Mouse (Mus musculus) midbrain, embryonic 15.5 days (tissue): ENCODE results near the gene Fntb. TPM values are rescaled to one million over a fixed set of nuclear protein-coding genes. Genes with fewer than 3 reads are reported as not detected.

Experiments used
- ATAC-seq: fragments of 200-750 bp; cut with Nextera tagmentation; replicated peaks from 2 replicates; pipeline ENCODE4 v1.8.0; 2017; ENCODE audit warnings: moderate TSS enrichment
- H3K27ac ChIP-seq: fragments of 300-500 bp; sonication (generic); 2 replicates; pipeline ENCODE4 v1.5.1; 2015; ENCODE audit warnings: mild to moderate bottlenecking, inconsistent platforms
- H3K27me3 ChIP-seq: fragments of 300-500 bp; sonication (generic); replicated peaks from 2 replicates; pipeline ENCODE4 v1.6.1; 2015; ENCODE audit warnings: inconsistent platforms
- H3K36me3 ChIP-seq: fragments of 300-500 bp; sonication (generic); replicated peaks from 2 replicates; pipeline ENCODE4 v1.6.1; 2015; ENCODE audit warnings: inconsistent platforms
- H3K4me1 ChIP-seq: fragments of 300-500 bp; sonication (generic); 2 replicates; pipeline ENCODE4 v1.6.1; 2015; ENCODE audit warnings: inconsistent platforms
- H3K4me2 ChIP-seq: fragments of 300-500 bp; sonication (generic); 2 replicates; pipeline ENCODE4 v1.6.1; 2015; ENCODE audit warnings: inconsistent platforms, mild to moderate bottlenecking, moderate library complexity
- H3K4me3 ChIP-seq: fragments of 300-500 bp; sonication (generic); 2 replicates; pipeline ENCODE4 v1.5.1; 2015; ENCODE audit warnings: mild to moderate bottlenecking, inconsistent platforms
- H3K9ac ChIP-seq: fragments of 300-500 bp; sonication (generic); 2 replicates; pipeline ENCODE4 v1.6.1; 2015; ENCODE audit warnings: mild to moderate bottlenecking, inconsistent platforms
- H3K9me3 ChIP-seq: fragments of 300-500 bp; sonication (generic); 2 replicates; pipeline ENCODE4 v1.6.1; 2016; ENCODE audit warnings: inconsistent platforms
- WGBS: fragments of 180-500 bp; shearing (Covaris S2); methylation state at CpG from one replicate; pipeline ENCODE4 v1.1.7; 2015; ENCODE audit warnings: mixed read lengths; 5-methylcytosine and 5-hydroxymethylcytosine counted together
- polyA plus RNA-seq: library from polyadenylated mRNA; unstranded; fragments of >200 nt; fragmentation: Nextera tagmentation; extraction: Ambion mirVana; gene quantifications from 2 replicates; pipeline ENCODE4 v1.2.1, GENCODE M21; 2015

Fntb gene
- polyA plus RNA-seq, 1 experiment from 2014 or later = 44.3 TPM

GRCm38 (mm10) chr12:76883824-76884223, 118.4 kb downstream of the Fntb start:
- no peaks in the 10 kb centered on the region for H3K4me1 ChIP-seq
- H3K27ac ChIP-seq = no peak overlapping the region
- no peaks in the 10 kb centered on the region for H3K9me3 ChIP-seq
- H3K27me3 ChIP-seq = no peaks in the 10 kb centered on the region
- H3K4me3 ChIP-seq = no peak overlapping the region
- ATAC-seq = no peak
- WGBS = 86% methylated on average over 9 of the region's 9 CpGs
- H3K9ac ChIP-seq = no peak overlapping the region
- H3K36me3 ChIP-seq = no peaks in the 10 kb centered on the region
- no peak overlapping the region for H3K4me2 ChIP-seq

GRCm38 (mm10) chr12:76885103-76885502, 119.7 kb downstream of the Fntb start:
- Histone ChIP-seq H3K9ac (no peak overlapping the region), H3K9me3 (no peaks in the 10 kb centered on the region), H3K4me3 (no peak overlapping the region), H3K27me3 (no peaks in the 10 kb centered on the region), H3K27ac (no peak overlapping the region), H3K4me2 (no peak overlapping the region), H3K36me3 (no peaks in the 10 kb centered on the region), H3K4me1 (no peaks in the 10 kb centered on the region)
- no peak for ATAC-seq
- WGBS = 94% methylated on average over 4 of the region's 4 CpGs

- Histone ChIP-seq H3K4me2 (no peak overlapping the region), H3K4me3 (no peak overlapping the region), H3K27ac (no peak overlapping the region), H3K4me1 (no peaks in the 10 kb centered on the region), H3K27me3 (no peaks in the 10 kb centered on the region), H3K9me3 (no peaks in the 10 kb centered on the region), H3K36me3 (peaks cover 2% of the 10 kb centered on the region; the same call in 1 of the 2 replicates), H3K9ac (no peak overlapping the region)
- WGBS = 88% methylated on average over 7 of the region's 7 CpGs
- no peak for ATAC-seq
Observed at GRCm38 (mm10) chr12:76886826-76887225, 121.4 kb downstream of the Fntb start.

- no peaks in the 10 kb centered on the region for H3K9me3 ChIP-seq
- no peak for ATAC-seq
- WGBS = 96% methylated on average over 12 of the region's 12 CpGs
- peaks cover 5% of the 10 kb centered on the region; the same call in 1 of the 2 replicates for H3K36me3 ChIP-seq
- no peaks in the 10 kb centered on the region for H3K27me3 ChIP-seq
- H3K4me2 ChIP-seq = no peak overlapping the region
- H3K9ac ChIP-seq = no peak overlapping the region
- H3K4me3 ChIP-seq = no peak overlapping the region
- H3K27ac ChIP-seq = no peak overlapping the region
- H3K4me1 ChIP-seq = no peaks in the 10 kb centered on the region
Observed at GRCm38 (mm10) chr12:76887941-76888340, 122.6 kb downstream of the Fntb start.

- ATAC-seq = no peak
- WGBS = 92% methylated on average over 11 of the region's 11 CpGs
- Histone ChIP-seq H3K4me1 (no peaks in the 10 kb centered on the region), H3K9me3 (no peaks in the 10 kb centered on the region), H3K4me2 (no peak overlapping the region), H3K36me3 (peaks cover 5% of the 10 kb centered on the region; the same call in 1 of the 2 replicates), H3K9ac (no peak overlapping the region), H3K27ac (no peak overlapping the region), H3K27me3 (no peaks in the 10 kb centered on the region), H3K4me3 (no peak overlapping the region)
Observed at GRCm38 (mm10) chr12:76889404-76890184, 124.2 kb downstream of the Fntb start.

GRCm38 (mm10) chr12:76891160-76891559, 125.8 kb downstream of the Fntb start:
- Histone ChIP-seq H3K4me2 (no peak overlapping the region), H3K36me3 (peaks cover 5% of the 10 kb centered on the region; the same call in 1 of the 2 replicates), H3K27ac (no peak overlapping the region), H3K9ac (no peak overlapping the region), H3K4me1 (peaks cover 11% of the 10 kb centered on the region; the same call in 1 of the 2 replicates), H3K4me3 (no peak overlapping the region), H3K9me3 (no peaks in the 10 kb centered on the region), H3K27me3 (no peaks in the 10 kb centered on the region)
- 52% methylated on average over 3 of the region's 3 CpGs for WGBS
- no peak for ATAC-seq

- H3K4me3 ChIP-seq = no peak overlapping the region
- no peak overlapping the region for H3K27ac ChIP-seq
- peaks cover 11% of the 10 kb centered on the region; the same call in 1 of the 2 replicates for H3K4me1 ChIP-seq
- no peaks in the 10 kb centered on the region for H3K27me3 ChIP-seq
- no peak overlapping the region for H3K4me2 ChIP-seq
- ATAC-seq = no peak
- H3K9ac ChIP-seq = no peak overlapping the region
- no peaks in the 10 kb centered on the region for H3K9me3 ChIP-seq
- 89% methylated on average over 16 of the region's 16 CpGs for WGBS
- H3K36me3 ChIP-seq = peaks cover 5% of the 10 kb centered on the region; the same call in 1 of the 2 replicates
Observed at GRCm38 (mm10) chr12:76892910-76893695, 127.7 kb downstream of the Fntb start.

GRCm38 (mm10) chr12:76894792-76895559, 129.6 kb downstream of the Fntb start:
- no peak for ATAC-seq
- no peak overlapping the region for H3K4me2 ChIP-seq
- no peak overlapping the region for H3K9ac ChIP-seq
- H3K27ac ChIP-seq = 0 out of 2 replicates have a peak overlapping the region, but pooled peaks have one; percentile 20
- 83% methylated on average over 10 of the region's 10 CpGs for WGBS
- no peaks in the 10 kb centered on the region for H3K27me3 ChIP-seq
- H3K4me1 ChIP-seq = peaks cover 11% of the 10 kb centered on the region; the same call in 1 of the 2 replicates
- no peaks in the 10 kb centered on the region for H3K9me3 ChIP-seq
- H3K36me3 ChIP-seq = peaks cover 5% of the 10 kb centered on the region; the same call in 1 of the 2 replicates
- no peak overlapping the region for H3K4me3 ChIP-seq

- Histone ChIP-seq H3K9me3 (no peaks in the 10 kb centered on the region), H3K27me3 (no peaks in the 10 kb centered on the region), H3K9ac (no peak overlapping the region), H3K36me3 (peaks cover 5% of the 10 kb centered on the region; the same call in 1 of the 2 replicates), H3K27ac (peak overlapping the region; percentile 28), H3K4me3 (no peak overlapping the region), H3K4me2 (no peak overlapping the region), H3K4me1 (peaks cover 11% of the 10 kb centered on the region; the same call in 1 of the 2 replicates)
- ATAC-seq = peak; percentile 82
- 29% methylated on average over 7 of the region's 7 CpGs for WGBS
Observed at GRCm38 (mm10) chr12:76895777-76896176, 130.4 kb downstream of the Fntb start.

- no peak overlapping the region for H3K4me2 ChIP-seq
- 96% methylated on average over 4 of the region's 4 CpGs for WGBS
- no peak overlapping the region for H3K27ac ChIP-seq
- no peak overlapping the region for H3K4me3 ChIP-seq
- H3K36me3 ChIP-seq = peaks cover 9% of the 10 kb centered on the region; the same call in 1 of the 2 replicates
- ATAC-seq = no peak
- H3K9me3 ChIP-seq = no peaks in the 10 kb centered on the region
- peaks cover 11% of the 10 kb centered on the region; the same call in 1 of the 2 replicates for H3K4me1 ChIP-seq
- H3K9ac ChIP-seq = no peak overlapping the region
- H3K27me3 ChIP-seq = no peaks in the 10 kb centered on the region
Observed at GRCm38 (mm10) chr12:76896566-76896965, 131.2 kb downstream of the Fntb start.

GRCm38 (mm10) chr12:76897006-76897405, 131.6 kb downstream of the Fntb start:
- no peaks in the 10 kb centered on the region for H3K9me3 ChIP-seq
- no peak overlapping the region for H3K9ac ChIP-seq
- WGBS = 88% methylated on average over 10 of the region's 10 CpGs
- H3K4me1 ChIP-seq = peaks cover 11% of the 10 kb centered on the region; the same call in 1 of the 2 replicates
- H3K4me2 ChIP-seq = no peak overlapping the region
- peaks cover 6% of the 10 kb centered on the region; the same call in 1 of the 2 replicates for H3K36me3 ChIP-seq
- no peak for ATAC-seq
- no peaks in the 10 kb centered on the region for H3K27me3 ChIP-seq
- H3K4me3 ChIP-seq = no peak overlapping the region
- no peak overlapping the region for H3K27ac ChIP-seq

- ATAC-seq = no peak
- H3K4me3 ChIP-seq = no peak overlapping the region
- H3K4me2 ChIP-seq = no peak overlapping the region
- H3K9ac ChIP-seq = no peak overlapping the region
- H3K9me3 ChIP-seq = no peaks in the 10 kb centered on the region
- H3K36me3 ChIP-seq = peaks cover 5% of the 10 kb centered on the region; the same call in 1 of the 2 replicates
- no peak overlapping the region for H3K27ac ChIP-seq
- H3K4me1 ChIP-seq = peaks cover 11% of the 10 kb centered on the region; the same call in 1 of the 2 replicates
- H3K27me3 ChIP-seq = no peaks in the 10 kb centered on the region
Observed at GRCm38 (mm10) chr12:76898141-76898540, 132.8 kb downstream of the Fntb start.
